Mouse (Mus musculus): ENCODE data around the gene Gstcd. TPM values are rescaled to one million over a fixed set of nuclear protein-coding genes. Genes with fewer than 3 reads are reported as not detected.

Gene Gstcd
- polyA plus RNA-seq, 1 experiment from 2014 or later, result 2.0 TPM

- peak overlapping the region; percentile 93 for H3K27ac ChIP-seq (ENCODE audit: low read length)
These were observed 143.5 kb downstream of the Gstcd start for GRCm38 (mm10) chr3:132948298-132948795.

GRCm38 (mm10) chr3:132946086-132946485 is 145.7 kb downstream of the Gstcd start:
- Histone ChIP-seq H3K27me3 (replicated peaks; ENCODE audit: insufficient read depth, low read length) (no peaks in the 10 kb centered on the region), H3K9me3 (ENCODE audit: low read length) (no peaks in the 10 kb centered on the region), H3K4me3 (ENCODE audit: low read depth, low read length) (no peak overlapping the region), H3K9ac (replicated peaks; ENCODE audit: low read depth) (no peak overlapping the region), H3K27ac (ENCODE audit: low read length) (peak overlapping the region; percentile 64; the same call in 1 of the 2 replicates), H3K4me1 (ENCODE audit: insufficient read depth, low read depth, low read length) (no peaks in the 10 kb centered on the region; the same call in 1 of the 2 replicates), H3K36me3 (ENCODE audit: insufficient read depth, low read length) (no peaks in the 10 kb centered on the region), H3K4me2 (replicated peaks; ENCODE audit: low read depth, low read length) (no peak overlapping the region)
- WGBS, result 85% methylated on average over 5 of the region's 5 CpGs
- no peak for ATAC-seq
- no peak for TF ChIP-seq CTCF (IDR thresholded peaks at IDR 0.05)
- no peak for TF ChIP-seq EP300 (IDR thresholded peaks at IDR 0.05)
- no peak for DNase-seq (ENCODE audit: low spot score)

More at GRCm38 (mm10) chr3:132948298-132948795, 143.5 kb downstream of the Gstcd start:
- Histone ChIP-seq H3K9me3 (ENCODE audit: low read length) (no peaks in the 10 kb centered on the region), H3K4me3 (ENCODE audit: low read depth, low read length) (peak overlapping the region; percentile 79), H3K36me3 (ENCODE audit: insufficient read depth, low read length) (no peaks in the 10 kb centered on the region), H3K9ac (replicated peaks; ENCODE audit: low read depth) (no peak overlapping the region), H3K4me1 (ENCODE audit: insufficient read depth, low read depth, low read length) (no peaks in the 10 kb centered on the region; the same call in 1 of the 2 replicates), H3K27me3 (replicated peaks; ENCODE audit: insufficient read depth, low read length) (no peaks in the 10 kb centered on the region), H3K4me2 (replicated peaks; ENCODE audit: low read depth, low read length) (peak overlapping the region; percentile 77)
- TF ChIP-seq EP300 (IDR thresholded peaks at IDR 0.05) (no peak), CTCF (IDR thresholded peaks at IDR 0.05) (no peak)
- 15% methylated on average over 7 of the region's 7 CpGs for WGBS
- ATAC-seq (no peak), DNase-seq (ENCODE audit: low spot score) (peak; percentile 41)

GRCm38 (mm10) chr3:132945669-132946068 is 146.2 kb downstream of the Gstcd start:
- 40% methylated on average over 7 of the region's 7 CpGs for WGBS
- H3K9me3 ChIP-seq (ENCODE audit: low read length), result no peaks in the 10 kb centered on the region
- H3K4me2 ChIP-seq (replicated peaks; ENCODE audit: low read depth, low read length), result no peak overlapping the region
- H3K4me3 ChIP-seq (ENCODE audit: low read depth, low read length), result no peak overlapping the region
- H3K27me3 ChIP-seq (replicated peaks; ENCODE audit: insufficient read depth, low read length), result no peaks in the 10 kb centered on the region
- no peaks in the 10 kb centered on the region for H3K36me3 ChIP-seq (ENCODE audit: insufficient read depth, low read length)
- H3K27ac ChIP-seq (ENCODE audit: low read length), result peak overlapping the region; percentile 64
- H3K9ac ChIP-seq (replicated peaks; ENCODE audit: low read depth), result no peak overlapping the region
- no peaks in the 10 kb centered on the region; the same call in 1 of the 2 replicates for H3K4me1 ChIP-seq (ENCODE audit: insufficient read depth, low read depth, low read length)
- DNase-seq (ENCODE audit: low spot score), result peak; percentile 74
- peak; percentile 39 for ATAC-seq
- peak; percentile 54 for TF ChIP-seq EP300 (IDR thresholded peaks at IDR 0.05)
- no peak for TF ChIP-seq CTCF (IDR thresholded peaks at IDR 0.05)

GRCm38 (mm10) chr3:132944609-132945008 is 147.2 kb downstream of the Gstcd start:
- ATAC-seq, result no peak
- H3K4me1 ChIP-seq (ENCODE audit: insufficient read depth, low read depth, low read length), result no peaks in the 10 kb centered on the region; the same call in 1 of the 2 replicates
- H3K9ac ChIP-seq (replicated peaks; ENCODE audit: low read depth), result no peak overlapping the region
- TF ChIP-seq EP300 (IDR thresholded peaks at IDR 0.05), result no peak
- no peak for TF ChIP-seq CTCF (IDR thresholded peaks at IDR 0.05)
- no peak overlapping the region for H3K4me2 ChIP-seq (replicated peaks; ENCODE audit: low read depth, low read length)
- H3K36me3 ChIP-seq (ENCODE audit: insufficient read depth, low read length), result no peaks in the 10 kb centered on the region
- WGBS, result 26% methylated on average over 3 of the region's 3 CpGs
- no peaks in the 10 kb centered on the region for H3K27me3 ChIP-seq (replicated peaks; ENCODE audit: insufficient read depth, low read length)
- H3K27ac ChIP-seq (ENCODE audit: low read length), result peak overlapping the region; percentile 64
- DNase-seq (ENCODE audit: low spot score), result no peak
- H3K9me3 ChIP-seq (ENCODE audit: low read length), result no peaks in the 10 kb centered on the region
- H3K4me3 ChIP-seq (ENCODE audit: low read depth, low read length), result no peak overlapping the region

GRCm38 (mm10) chr3:132944193-132944592 is 147.6 kb downstream of the Gstcd start:
- Histone ChIP-seq H3K27me3 (replicated peaks; ENCODE audit: insufficient read depth, low read length) (no peaks in the 10 kb centered on the region), H3K4me2 (replicated peaks; ENCODE audit: low read depth, low read length) (no peak overlapping the region), H3K9me3 (ENCODE audit: low read length) (no peaks in the 10 kb centered on the region), H3K4me1 (ENCODE audit: insufficient read depth, low read depth, low read length) (no peaks in the 10 kb centered on the region; the same call in 1 of the 2 replicates), H3K36me3 (ENCODE audit: insufficient read depth, low read length) (no peaks in the 10 kb centered on the region), H3K9ac (replicated peaks; ENCODE audit: low read depth) (no peak overlapping the region), H3K27ac (ENCODE audit: low read length) (peak overlapping the region; percentile 64), H3K4me3 (ENCODE audit: low read depth, low read length) (no peak overlapping the region)
- no peak for DNase-seq (ENCODE audit: low spot score)
- TF ChIP-seq CTCF (IDR thresholded peaks at IDR 0.05), result no peak
- TF ChIP-seq EP300 (IDR thresholded peaks at IDR 0.05), result no peak
- WGBS, result 45% methylated on average over 7 of the region's 7 CpGs
- no peak for ATAC-seq

GRCm38 (mm10) chr3:132942778-132943177 is 149.1 kb downstream of the Gstcd start:
- no peak overlapping the region for H3K4me3 ChIP-seq (ENCODE audit: low read depth, low read length)
- 84% methylated on average over 6 of the region's 6 CpGs for WGBS
- no peak overlapping the region for H3K4me2 ChIP-seq (replicated peaks; ENCODE audit: low read depth, low read length)
- H3K9ac ChIP-seq (replicated peaks; ENCODE audit: low read depth), result no peak overlapping the region
- TF ChIP-seq CTCF (IDR thresholded peaks at IDR 0.05), result no peak
- TF ChIP-seq EP300 (IDR thresholded peaks at IDR 0.05), result no peak
- no peak overlapping the region for H3K27ac ChIP-seq (ENCODE audit: low read length)
- no peaks in the 10 kb centered on the region for H3K27me3 ChIP-seq (replicated peaks; ENCODE audit: insufficient read depth, low read length)
- H3K9me3 ChIP-seq (ENCODE audit: low read length), result no peaks in the 10 kb centered on the region
- no peaks in the 10 kb centered on the region for H3K36me3 ChIP-seq (ENCODE audit: insufficient read depth, low read length)
- no peaks in the 10 kb centered on the region; the same call in 1 of the 2 replicates for H3K4me1 ChIP-seq (ENCODE audit: insufficient read depth, low read depth, low read length)
- ATAC-seq (no peak), DNase-seq (ENCODE audit: low spot score) (no peak)

Data from lung, postnatal 0 days (tissue).